Mouse (Mus musculus): Measurements from ENCODE around the gene Crip1.

GRCm38 (mm10) chr12:113145591-113145990 is 525 bp upstream of the Crip1 start:
- TF ChIP-seq CHD2 (IDR thresholded peaks at IDR 0.05; ENCODE audit: low read depth, low read length) (no peak), ZC3H11A (IDR thresholded peaks at IDR 0.05; ENCODE audit: borderline replicate concordance, low read depth, low read length) (no peak), ZNF384 (IDR thresholded peaks at IDR 0.05; ENCODE audit: low read depth, low read length) (no peak), HCFC1 (IDR thresholded peaks at IDR 0.05; ENCODE audit: borderline replicate concordance, insufficient read depth, low read length) (no peak), MAFK (IDR thresholded peaks at IDR 0.05; ENCODE audit: insufficient read depth, low read depth, low read length) (no peak)

Data from ES-E14 (cell line).